Mouse (Mus musculus): ENCODE results near the gene Synj1.

The Synj1 gene

DNA sequence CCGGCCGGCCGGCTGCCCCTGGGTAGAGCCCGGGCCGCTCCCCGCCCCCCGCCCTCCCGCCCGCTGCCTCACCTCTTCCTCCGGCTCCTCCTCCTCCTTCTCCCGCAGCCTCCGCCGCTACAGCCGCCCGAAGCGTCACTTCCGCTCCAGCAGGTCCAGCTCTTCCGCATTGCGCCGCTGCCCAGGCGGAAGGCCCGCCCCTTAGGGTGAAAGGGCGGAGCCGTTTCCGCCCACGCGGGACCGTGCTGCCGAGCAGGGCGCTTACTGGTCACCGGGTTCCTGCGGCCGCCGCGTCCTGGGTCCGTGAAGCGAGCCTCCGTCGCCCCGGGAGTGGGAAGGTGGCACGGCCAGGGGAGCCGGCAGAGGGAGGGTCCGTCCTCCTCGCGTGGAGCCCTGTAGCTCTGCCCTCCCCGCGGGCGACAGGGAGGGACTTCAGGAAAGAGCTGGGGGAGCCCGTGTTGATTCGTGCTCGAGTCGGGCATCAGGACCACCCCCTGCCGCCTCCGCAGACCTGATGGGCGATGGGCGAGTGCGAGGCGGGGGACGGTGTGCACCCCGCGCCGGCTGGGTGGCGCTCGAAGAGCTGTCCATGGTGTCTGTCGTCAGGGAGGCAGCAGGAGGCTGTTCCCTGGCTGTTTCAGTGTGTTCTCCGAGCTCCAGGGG lies at the start of gene Synj1:
TSS of gene Synj1 (minus strand) at position 288 of the 663 bp plus-strand sequence.
- peak; percentile 79 for DNase-seq (ENCODE audit: low read depth in 2 of 2, low spot score in 2 of 2)

GRCm38 (mm10) chr16:91057741-91058140 lies 46.6 kb upstream of the Synj1 start:
- DNase-seq (ENCODE audit: low read depth in 2 of 2, low spot score in 2 of 2) = no peak

GRCm38 (mm10) chr16:91057261-91057660 lies 46.2 kb upstream of the Synj1 start:
- DNase-seq (ENCODE audit: low read depth in 2 of 2, low spot score in 2 of 2) = no peak

GRCm38 (mm10) chr16:91056043-91056821 lies 45.1 kb upstream of the Synj1 start:
- DNase-seq (ENCODE audit: low read depth in 2 of 2, low spot score in 2 of 2) = peak; percentile 77 to 79

DNA sequence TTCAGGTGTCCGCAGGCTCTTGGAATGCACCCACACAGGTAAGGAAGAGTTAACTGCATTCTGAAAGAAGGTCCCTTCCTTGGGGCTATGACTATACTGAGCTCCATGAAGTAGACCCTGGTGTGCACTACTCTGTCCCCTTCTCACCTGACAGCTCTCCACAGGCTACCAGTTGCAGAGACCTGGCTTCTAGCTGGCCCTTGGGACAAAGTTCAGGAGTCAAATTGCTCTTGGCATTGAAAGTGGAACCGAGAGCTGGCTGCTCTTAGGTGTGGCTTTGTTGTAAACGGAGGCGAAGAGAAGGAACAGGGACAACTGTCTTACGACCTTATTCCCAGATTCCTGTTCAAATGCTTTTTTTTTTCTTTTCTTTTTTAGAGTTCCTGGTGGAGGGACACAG lies 44.0 kb upstream of the Synj1 start:
- no peak for DNase-seq (ENCODE audit: low read depth in 2 of 2, low spot score in 2 of 2)

GRCm38 (mm10) chr16:91053599-91053998 lies 42.5 kb upstream of the Synj1 start:
- DNase-seq (ENCODE audit: low read depth in 2 of 2, low spot score in 2 of 2) = no peak

GRCm38 (mm10) chr16:91045511-91045910 lies 34.4 kb upstream of the Synj1 start:
- peak; percentile 34 to 52 for DNase-seq (ENCODE audit: low read depth in 2 of 2, low spot score in 2 of 2)

- peak; percentile 98 for DNase-seq (ENCODE audit: low read depth in 2 of 2, low spot score in 2 of 2)
Observed at GRCm38 (mm10) chr16:91044270-91045182, 33.4 kb upstream of the Synj1 start, which contains the start of gene Paxbp1. Gene Paxbp1, minus strand, starts transcription at chr16:91044543.

- peak; percentile 57 to 61 for DNase-seq (ENCODE audit: low read depth in 2 of 2, low spot score in 2 of 2)
Observed at GRCm38 (mm10) chr16:91043461-91044248, 32.5 kb upstream of the Synj1 start.

GRCm38 (mm10) chr16:91042640-91043039 lies 31.5 kb upstream of the Synj1 start:
- no peak for DNase-seq (ENCODE audit: low read depth in 2 of 2, low spot score in 2 of 2)

- no peak for DNase-seq (ENCODE audit: low read depth in 2 of 2, low spot score in 2 of 2)
Observed at GRCm38 (mm10) chr16:91035866-91036265, 24.8 kb upstream of the Synj1 start.

DNA sequence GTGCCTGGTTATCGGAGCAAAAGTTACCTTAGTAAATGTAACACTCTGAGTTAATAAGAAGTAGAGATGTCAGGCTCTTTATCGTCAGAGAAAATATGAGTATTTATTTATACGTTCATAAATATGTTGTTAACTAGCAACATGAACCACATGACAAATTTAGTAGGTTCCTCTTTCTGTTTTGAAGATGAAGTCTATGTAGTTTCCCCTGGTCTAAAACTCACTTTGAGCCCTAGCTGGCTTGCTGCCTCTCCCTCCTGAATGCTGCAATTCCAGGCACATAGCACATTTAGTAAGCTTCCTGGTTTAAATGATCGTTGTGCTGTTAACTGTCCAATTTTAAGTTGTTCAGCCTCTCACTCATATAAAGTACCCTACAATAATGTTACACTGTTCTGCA lies 19.6 kb upstream of the Synj1 start:
- DNase-seq (ENCODE audit: low read depth in 2 of 2, low spot score in 2 of 2) = no peak

DNA sequence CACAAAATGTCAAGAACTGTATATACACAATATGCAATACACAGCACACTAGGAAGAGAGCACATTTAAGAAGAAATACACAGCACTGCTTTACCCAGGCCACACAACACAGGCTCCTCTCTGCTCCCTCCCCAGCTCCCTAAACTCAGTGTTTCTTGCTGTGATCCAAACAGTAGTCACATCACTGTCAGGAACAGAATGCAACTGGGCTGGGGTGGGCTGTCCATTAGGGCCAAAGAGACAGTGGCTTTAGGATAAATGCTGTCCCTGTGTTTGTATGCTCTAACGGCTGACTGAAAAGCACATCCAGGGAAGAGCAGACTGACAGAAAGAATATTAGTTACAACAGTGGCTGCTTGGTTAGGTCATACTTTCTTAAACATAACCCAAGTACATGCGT lies 18.8 kb upstream of the Synj1 start:
- DNase-seq (ENCODE audit: low read depth in 2 of 2, low spot score in 2 of 2) = no peak

- no peak for DNase-seq (ENCODE audit: low read depth in 2 of 2, low spot score in 2 of 2)
Observed at GRCm38 (mm10) chr16:91029161-91029743, 18.1 kb upstream of the Synj1 start.

DNA sequence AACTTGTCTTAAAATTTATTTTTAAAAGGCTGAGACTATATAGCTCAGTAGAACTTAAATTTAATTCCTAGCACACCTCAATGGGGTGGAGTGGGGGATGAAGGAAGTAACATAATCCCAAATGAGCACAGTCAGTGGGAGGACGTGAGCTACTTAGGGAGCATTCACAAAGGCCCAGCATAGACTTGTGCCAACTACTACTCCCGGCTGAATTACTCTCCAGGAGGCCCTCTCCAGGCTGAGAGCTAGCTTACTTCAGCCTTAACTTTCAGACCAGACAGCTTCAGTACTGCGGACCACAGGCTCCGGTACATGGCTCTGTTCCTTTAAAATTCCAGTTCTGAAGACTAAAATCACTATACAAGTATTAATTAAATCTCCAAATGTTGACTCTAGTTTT lies 15.2 kb upstream of the Synj1 start:
- no peak for DNase-seq (ENCODE audit: low read depth in 2 of 2, low spot score in 2 of 2)

GRCm38 (mm10) chr16:91023384-91023783 lies 12.3 kb upstream of the Synj1 start:
- DNase-seq (ENCODE audit: low read depth in 2 of 2, low spot score in 2 of 2) = peak in 1 of 2 experiments; percentile 24

DNA sequence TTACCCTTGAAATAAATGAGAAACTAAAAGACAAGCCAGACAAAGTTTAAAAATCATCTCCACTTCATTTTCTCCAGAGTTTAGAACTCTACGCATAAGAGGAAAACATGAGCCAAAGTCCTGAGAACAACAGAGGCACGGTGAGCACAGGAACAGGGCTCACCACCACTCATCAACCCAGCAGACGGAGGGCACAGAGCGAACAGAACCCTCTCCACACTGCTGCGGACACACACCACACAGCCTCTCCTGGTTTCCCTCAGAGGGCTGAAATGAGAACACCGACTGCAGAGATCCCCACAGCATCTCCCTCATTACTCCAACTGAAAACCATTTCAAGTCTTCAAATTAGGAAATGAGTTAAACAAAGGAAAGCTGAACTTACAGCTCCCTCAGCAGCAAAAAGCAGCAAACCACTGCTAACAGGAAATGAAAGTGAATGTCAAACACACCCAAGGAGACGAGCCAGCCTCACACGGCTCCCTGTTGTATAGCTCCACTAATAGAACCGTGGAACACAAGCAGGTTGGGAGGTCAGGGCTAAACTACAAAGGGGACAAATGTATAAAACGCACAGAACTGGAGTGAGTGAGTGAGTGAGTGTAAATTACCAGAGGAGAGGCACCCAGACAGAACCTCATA lies 9.9 kb upstream of the Synj1 start:
- DNase-seq (ENCODE audit: low read depth in 2 of 2, low spot score in 2 of 2) = no peak

GRCm38 (mm10) chr16:91019476-91019875 lies 8.4 kb upstream of the Synj1 start:
- no peak for DNase-seq (ENCODE audit: low read depth in 2 of 2, low spot score in 2 of 2)

DNA sequence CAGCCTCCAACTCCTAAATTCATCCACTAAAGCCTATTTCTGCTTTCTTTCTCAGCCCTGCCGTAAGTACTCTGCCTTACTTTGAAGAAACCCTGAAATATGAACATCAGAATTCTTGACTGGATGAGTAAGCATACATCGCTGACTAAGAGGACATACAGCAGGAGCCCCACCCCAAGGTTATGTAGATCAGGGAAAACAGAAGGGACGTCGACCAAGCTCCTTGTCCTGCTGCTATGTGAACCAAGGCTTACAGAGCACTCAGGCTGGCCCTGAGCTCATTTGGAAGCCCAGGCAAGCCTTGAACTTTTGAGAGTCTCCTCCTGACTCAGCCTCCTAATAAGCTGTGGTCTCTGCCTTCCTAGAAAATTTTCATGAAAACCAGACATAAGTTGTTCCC lies 4.7 kb upstream of the Synj1 start:
- DNase-seq (ENCODE audit: low read depth in 2 of 2, low spot score in 2 of 2) = no peak

GRCm38 (mm10) chr16:91011847-91012246 lies 739 bp upstream of the Synj1 start:
- DNase-seq (ENCODE audit: low read depth in 2 of 2, low spot score in 2 of 2) = no peak
